Comparison of ENCODE assay signal across 9 mouse cellular contexts in the genomic region with DNA sequence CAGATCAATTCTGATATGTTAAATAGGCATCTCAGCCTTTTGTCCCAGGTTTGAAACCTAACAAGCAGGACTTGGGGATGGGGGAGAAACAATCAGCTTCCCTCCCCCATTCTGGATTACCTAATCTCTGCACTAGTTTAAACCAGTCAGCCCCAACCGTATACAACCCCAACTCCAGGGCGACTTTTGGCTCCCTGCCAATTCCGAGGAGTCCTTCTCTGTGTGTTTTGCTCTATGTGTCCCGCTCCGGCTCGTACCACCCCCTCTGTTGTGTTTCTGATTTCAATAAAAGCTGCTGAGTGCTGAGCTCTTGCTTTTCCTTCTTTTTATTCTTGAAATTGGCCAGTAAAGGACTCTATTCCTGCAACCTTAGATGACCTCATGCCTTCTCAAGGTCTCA. TPM values are rescaled to one million over a fixed set of nuclear protein-coding genes. Genes with fewer than 3 reads are reported as not detected.
A peak's percentile ranks its signal among the peaks of the same experiment; 100 is the strongest.
DNase-seq lines count a peak whose midpoint lies in the region; ATAC-seq and TF ChIP-seq lines count a peak whose summit lies in the region.
"Had no signal": no experiment of that assay in that cellular context is flagged by ENCODE, and none has a peak within 500 bp of the region (broad histone marks: within the 10 kb centered on the region; RNA-seq: fewer than 3 reads in every experiment).

No protein-coding gene starts in this region.

- WGBS in midbrain, embryonic 12.5 days, result 55% methylated on average over 6 of the region's 6 CpGs
- 80% methylated on average over 6 of the region's 6 CpGs for WGBS in midbrain, embryonic 10.5 days
- WGBS in forebrain, embryonic 13.5 days, result 22% methylated on average over 6 of the region's 6 CpGs
- WGBS in cerebellum, adult 2 months, result 14% methylated on average over 6 of the region's 6 CpGs

- H3K9ac ChIP-seq in midbrain, embryonic 12.5 days (replicated peaks), result no peak overlapping the region
- no peak overlapping the region for H3K9ac ChIP-seq in forebrain, embryonic 13.5 days

- H3K4me2 ChIP-seq in midbrain, embryonic 12.5 days (replicated peaks), result no peak overlapping the region
- peak overlapping the region; percentile 30; the same call in 1 of the 2 replicates for H3K4me2 ChIP-seq in forebrain, embryonic 13.5 days

- ATAC-seq in midbrain, embryonic 12.5 days (ENCODE audit: low FRiP score, low read depth), result 0 out of 2 replicates have a peak, but pooled peaks have one; percentile 38
- ATAC-seq in forebrain, embryonic 13.5 days, result peak; percentile 70; the same call in 1 of the 2 replicates
- no peak for ATAC-seq in monocyte, adult 5-6 weeks (replicated peaks; ENCODE audit: insufficient number of reproducible peaks, low FRiP score, low TSS enrichment, poor library complexity, severe bottlenecking)

- no peaks in the 10 kb centered on the region for H3K9me3 ChIP-seq in midbrain, embryonic 12.5 days
- no peaks in the 10 kb centered on the region for H3K9me3 ChIP-seq in midbrain, embryonic 10.5 days (replicated peaks)
- no peaks in the 10 kb centered on the region for H3K9me3 ChIP-seq in forebrain, embryonic 13.5 days (replicated peaks)

- H3K27me3 ChIP-seq in midbrain, embryonic 12.5 days, result no peaks in the 10 kb centered on the region; the same call in 1 of the 2 replicates
- H3K27me3 ChIP-seq in midbrain, embryonic 10.5 days (ENCODE audit: low read depth, poor library complexity, severe bottlenecking), result no peaks in the 10 kb centered on the region
- no peaks in the 10 kb centered on the region for H3K27me3 ChIP-seq in forebrain, embryonic 13.5 days
- no peaks in the 10 kb centered on the region for H3K27me3 ChIP-seq in cerebellum, adult 2 months (ENCODE audit: control insufficient read depth, insufficient read depth, low read length)

- H3K4me1 ChIP-seq in midbrain, embryonic 12.5 days, result peaks cover 5% of the 10 kb centered on the region; the same call in 1 of the 2 replicates
- H3K4me1 ChIP-seq in midbrain, embryonic 10.5 days, result peaks cover 9% of the 10 kb centered on the region; the same call in 1 of the 2 replicates
- peaks cover 6% of the 10 kb centered on the region for H3K4me1 ChIP-seq in forebrain, embryonic 13.5 days
- H3K4me1 ChIP-seq in cerebellum, adult 2 months (ENCODE audit: control insufficient read depth, insufficient read depth, low read length), result peaks cover 6% of the 10 kb centered on the region

- no peak for TF ChIP-seq POLR2A in cerebellum, adult 2 months (IDR thresholded peaks at IDR 0.05; ENCODE audit: borderline replicate concordance, insufficient read depth, low read length)

- no peak for TF ChIP-seq CTCF in cerebellum, adult 2 months (IDR thresholded peaks at IDR 0.05; ENCODE audit: borderline replicate concordance, insufficient read depth, low read depth, low read length)

- H3K27ac ChIP-seq in midbrain, embryonic 12.5 days (replicated peaks), result no peak overlapping the region
- no peak overlapping the region for H3K27ac ChIP-seq in midbrain, embryonic 10.5 days (replicated peaks)
- H3K27ac ChIP-seq in forebrain, embryonic 13.5 days, result no peak overlapping the region
- H3K27ac ChIP-seq in cerebellum, adult 2 months (ENCODE audit: insufficient read depth, low read length), result no peak overlapping the region

- DNase-seq in midbrain, embryonic 10.5 days (ENCODE audit: low spot score), result no peak
- DNase-seq in kidney, postnatal 36 days, result peak; percentile 48 to 61
- peak; percentile 34 for DNase-seq in ovary, postnatal 36 days (ENCODE audit: low spot score)
- DNase-seq in frontal cortex, adult 2 months (ENCODE audit: extremely low spot score in 1 of 2, low spot score in 1 of 2), result no peak
- DNase-seq in cerebellum, adult 2 months, result no peak
- DNase-seq: gastrocnemius, postnatal 36 days had no signal

- H3K36me3 ChIP-seq in midbrain, embryonic 12.5 days, result no peaks in the 10 kb centered on the region
- no peaks in the 10 kb centered on the region for H3K36me3 ChIP-seq in midbrain, embryonic 10.5 days
- no peaks in the 10 kb centered on the region for H3K36me3 ChIP-seq in forebrain, embryonic 13.5 days (ENCODE audit: poor library complexity, severe bottlenecking)

- no peak overlapping the region for H3K4me3 ChIP-seq in midbrain, embryonic 12.5 days
- H3K4me3 ChIP-seq in midbrain, embryonic 10.5 days, result no peak overlapping the region
- H3K4me3 ChIP-seq in forebrain, embryonic 13.5 days, result no peak overlapping the region
- no peak overlapping the region for H3K4me3 ChIP-seq in cerebellum, adult 2 months (replicated peaks; ENCODE audit: insufficient read depth, low read depth, low read length)

RNA-seq across cellular contexts. Expression of gene Dnaja2, which starts 40.2 kb away (rescaled TPM):
- 160 and 164 TPM in 2 replicates for polyA plus RNA-seq in midbrain, embryonic 12.5 days (2016; fragmentation: Nextera tagmentation; extraction: Ambion mirVana)
- 187 and 195 TPM in 2 replicates for polyA plus RNA-seq in midbrain, embryonic 10.5 days (2016; fragmentation: Nextera tagmentation; extraction: Ambion mirVana)
- polyA plus RNA-seq in forebrain, embryonic 13.5 days (2015; fragmentation: Nextera tagmentation; extraction: Ambion mirVana), result 167 and 177 TPM in 2 replicates
- polyA plus RNA-seq in frontal cortex, adult 2 months (2012; rRNA removed), result 110 and 128 TPM in 2 replicates
- polyA plus RNA-seq in cerebellum, adult 2 months (2012; rRNA removed), result 102 and 108 TPM in 2 replicates
- 156 to 218 TPM (median 185 TPM) in 3 replicates for total RNA-seq in monocyte, adult 5-6 weeks (2017)

Comparison
In these comparisons a context has a peak if more than half of its experiments do, and no peak if none do; other contexts are left out.
1. DNase-seq: peak in kidney, postnatal 36 days (2 of 2) and ovary, postnatal 36 days (single experiment); none in midbrain, embryonic 10.5 days (single experiment), frontal cortex, adult 2 months (0 of 2) and cerebellum, adult 2 months (0 of 2).